Mouse (Mus musculus) liver, postnatal 0 days (tissue): Measurements from ENCODE around the gene Ankrd44. TPM values are rescaled to one million over a fixed set of nuclear protein-coding genes. Genes with fewer than 3 reads are reported as not detected.
A peak's percentile ranks its signal among the peaks of the same experiment; 100 is the strongest.

ENCODE experiments used
- ATAC-seq: fragments of 200-750 bp; cut with Nextera tagmentation; 2 replicates; pipeline ENCODE4 v1.8.0; 2017; ENCODE audit warnings: mild to moderate bottlenecking, moderate library complexity
- DNase-seq: peaks from one replicate; pipeline ENCODE4 v3.0.0-alpha.2; 2016
- H3K27ac ChIP-seq: fragments of 300-500 bp; sonication (generic); 2 replicates; pipeline ENCODE4 v1.5.1; 2014; ENCODE audit warnings: antibody characterized with exemption, moderate library complexity, mild to moderate bottlenecking, low read depth
- H3K27me3 ChIP-seq: fragments of 300-500 bp; sonication (generic); 2 replicates; pipeline ENCODE4 v1.6.1; 2014; ENCODE audit warnings: low read length, control low read depth, mixed read lengths; ENCODE audit not compliant: insufficient read depth
- H3K36me3 ChIP-seq: fragments of 300-500 bp; sonication (generic); replicated peaks from 2 replicates; pipeline ENCODE4 v1.6.1; 2014; ENCODE audit warnings: mild to moderate bottlenecking, control low read depth, low read length, moderate library complexity, mixed read lengths; ENCODE audit not compliant: insufficient read depth
- H3K4me1 ChIP-seq: fragments of 300-500 bp; sonication (generic); 2 replicates; pipeline ENCODE4 v1.6.1; 2014; ENCODE audit warnings: antibody characterized with exemption, mild to moderate bottlenecking, control low read depth; ENCODE audit not compliant: insufficient read depth
- H3K4me2 ChIP-seq: fragments of 300-500 bp; sonication (generic); 2 replicates; pipeline ENCODE4 v1.6.1; 2014; ENCODE audit warnings: low read depth, mild to moderate bottlenecking, low read length, moderate library complexity, mixed read lengths
- H3K4me3 ChIP-seq: fragments of 300-500 bp; sonication (generic); 2 replicates; pipeline ENCODE4 v1.5.1; 2014; ENCODE audit warnings: low read depth, low read length
- H3K9ac ChIP-seq: fragments of 300-500 bp; sonication (generic); replicated peaks from 2 replicates; pipeline ENCODE4 v1.6.1; 2014; ENCODE audit warnings: mild to moderate bottlenecking, moderate library complexity
- H3K9me3 ChIP-seq: fragments of 300-500 bp; sonication (generic); 2 replicates; pipeline ENCODE4 v1.6.1; 2016; ENCODE audit warnings: mild to moderate bottlenecking, control low read depth, low read length, mixed read lengths
- CTCF ChIP-seq: sonication (generic); IDR thresholded peaks from 2 replicates; pipeline ENCODE4 v1.5.1; 2016; ENCODE audit warnings: antibody characterized with exemption, low read depth
- EP300 ChIP-seq: IDR thresholded peaks from 2 replicates; pipeline ENCODE4 v1.6.1; 2016; ENCODE audit warnings: antibody characterized with exemption, low read depth, mild to moderate bottlenecking
- WGBS: fragments of 180-500 bp; shearing (Covaris S2); extraction: QIAGEN DNeasy Blood & Tissue Kit; methylation state at CpG from one replicate; pipeline ENCODE4 v1.1.7; 2014; ENCODE audit not compliant: insufficient replicate concordance; 5-methylcytosine and 5-hydroxymethylcytosine counted together
- polyA plus RNA-seq: library from polyadenylated mRNA; unstranded; fragments of >200 nt; fragmentation: Nextera tagmentation; extraction: Ambion mirVana; gene quantifications from 2 replicates; pipeline ENCODE4 v1.2.1, GENCODE M21; 2015

Gene Ankrd44
- polyA plus RNA-seq, 1 experiment from 2014 or later: 4.7 TPM

DNA sequence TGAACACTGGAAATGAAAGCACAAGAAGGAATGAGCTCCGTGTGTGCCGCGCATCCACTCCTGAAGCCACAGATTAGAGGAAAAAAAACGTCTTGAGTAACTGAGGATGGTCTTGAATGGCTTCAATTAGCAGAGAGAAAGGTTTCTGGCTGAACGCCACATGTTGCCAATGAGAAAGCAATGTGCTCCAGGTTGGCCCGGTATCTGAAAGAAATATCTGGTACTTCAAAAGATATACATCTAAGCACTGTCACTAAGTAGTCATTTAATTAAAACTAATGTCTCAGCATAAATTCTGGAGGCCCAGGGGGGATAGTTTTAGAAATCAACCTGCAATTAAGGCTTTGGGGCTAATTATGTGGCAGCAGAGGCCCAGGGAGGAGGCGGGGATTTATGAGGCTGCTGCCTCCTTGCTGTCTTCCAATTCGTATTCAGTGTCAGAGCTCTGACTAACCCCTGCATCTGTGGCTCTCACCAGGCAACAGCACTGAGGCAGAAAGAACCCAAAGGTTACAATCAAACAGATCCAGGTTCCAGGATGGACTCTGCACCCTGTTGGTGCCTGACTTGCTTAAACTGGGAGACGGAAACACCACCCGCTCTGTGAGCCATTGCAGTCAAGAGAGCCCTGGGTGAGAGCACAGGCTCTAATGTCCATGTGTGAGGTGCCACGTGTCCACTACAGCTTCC lies 72.7 kb downstream of the Ankrd44 start:
- Histone ChIP-seq H3K27ac (no peak overlapping the region), H3K4me1 (peaks cover 9% of the 10 kb centered on the region), H3K4me3 (no peak overlapping the region), H3K9ac (no peak overlapping the region), H3K36me3 (no peaks in the 10 kb centered on the region), H3K27me3 (no peaks in the 10 kb centered on the region), H3K9me3 (no peaks in the 10 kb centered on the region), H3K4me2 (no peak overlapping the region)
- ATAC-seq: peak; percentile 73
- no peak for DNase-seq
- TF ChIP-seq EP300 (no peak), CTCF (no peak)
- WGBS: 78% methylated on average over 11 of the region's 11 CpGs

DNA sequence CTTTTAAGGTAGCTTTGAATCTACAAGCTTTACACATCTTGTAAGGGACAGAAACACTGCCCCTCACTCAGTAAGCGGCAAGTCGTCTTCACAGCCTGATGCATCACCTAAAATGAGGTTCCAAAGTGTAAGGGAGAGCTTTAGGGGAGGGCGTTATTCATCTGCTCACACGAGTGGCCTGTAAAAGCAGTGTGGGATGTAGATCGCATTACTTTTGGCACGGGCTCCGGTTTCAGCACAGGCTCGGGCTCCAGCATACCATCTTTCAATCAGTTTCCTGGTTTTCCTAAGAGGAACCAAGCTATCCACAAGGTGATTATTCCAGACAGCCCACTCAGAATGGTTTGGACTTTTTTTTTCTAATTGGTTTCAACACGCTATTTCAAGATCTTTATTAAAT lies 74.6 kb downstream of the Ankrd44 start:
- TF ChIP-seq CTCF: no peak
- no peak for TF ChIP-seq EP300
- WGBS: 77% methylated on average over 9 of the region's 9 CpGs
- H3K9me3 ChIP-seq: no peaks in the 10 kb centered on the region
- no peak overlapping the region for H3K27ac ChIP-seq
- no peaks in the 10 kb centered on the region for H3K36me3 ChIP-seq
- no peak overlapping the region for H3K4me2 ChIP-seq
- DNase-seq (no peak), ATAC-seq (no peak)
- no peak overlapping the region for H3K9ac ChIP-seq
- H3K4me1 ChIP-seq: peaks cover 9% of the 10 kb centered on the region
- H3K27me3 ChIP-seq: no peaks in the 10 kb centered on the region
- no peak overlapping the region for H3K4me3 ChIP-seq

- Histone ChIP-seq H3K36me3 (no peaks in the 10 kb centered on the region), H3K27ac (0 out of 2 replicates have a peak overlapping the region, but pooled peaks have one; percentile 11), H3K9me3 (no peaks in the 10 kb centered on the region), H3K27me3 (no peaks in the 10 kb centered on the region), H3K4me1 (peaks cover 9% of the 10 kb centered on the region), H3K4me3 (no peak overlapping the region), H3K4me2 (no peak overlapping the region), H3K9ac (no peak overlapping the region)
- no peak for TF ChIP-seq EP300
- 60% methylated on average over 8 of the region's 8 CpGs for WGBS
- ATAC-seq: peak; percentile 80
- DNase-seq: peak; percentile 27
Observed at GRCm38 (mm10) chr1:54850077-54850476, 76.1 kb downstream of the Ankrd44 start.

- Histone ChIP-seq H3K9ac (no peak overlapping the region), H3K36me3 (no peaks in the 10 kb centered on the region), H3K9me3 (no peaks in the 10 kb centered on the region), H3K27me3 (no peaks in the 10 kb centered on the region), H3K4me3 (no peak overlapping the region), H3K27ac (no peak overlapping the region), H3K4me1 (peaks cover 12% of the 10 kb centered on the region), H3K4me2 (no peak overlapping the region)
- ATAC-seq (no peak), DNase-seq (no peak)
- TF ChIP-seq EP300: no peak
- no peak for TF ChIP-seq CTCF
- WGBS: 70% methylated on average over 1 of the region's 1 CpGs
Observed at GRCm38 (mm10) chr1:54847238-54847637, 78.9 kb downstream of the Ankrd44 start.

GRCm38 (mm10) chr1:54846346-54847000 lies 79.7 kb downstream of the Ankrd44 start:
- Histone ChIP-seq H3K4me1 (peaks cover 14% of the 10 kb centered on the region), H3K27ac (no peak overlapping the region), H3K4me3 (no peak overlapping the region), H3K9me3 (no peaks in the 10 kb centered on the region), H3K9ac (no peak overlapping the region), H3K36me3 (no peaks in the 10 kb centered on the region), H3K27me3 (no peaks in the 10 kb centered on the region), H3K4me2 (no peak overlapping the region)
- WGBS: 57% methylated on average over 5 of the region's 5 CpGs
- ATAC-seq: no peak
- DNase-seq: no peak
- TF ChIP-seq EP300 (no peak), CTCF (no peak)

DNA sequence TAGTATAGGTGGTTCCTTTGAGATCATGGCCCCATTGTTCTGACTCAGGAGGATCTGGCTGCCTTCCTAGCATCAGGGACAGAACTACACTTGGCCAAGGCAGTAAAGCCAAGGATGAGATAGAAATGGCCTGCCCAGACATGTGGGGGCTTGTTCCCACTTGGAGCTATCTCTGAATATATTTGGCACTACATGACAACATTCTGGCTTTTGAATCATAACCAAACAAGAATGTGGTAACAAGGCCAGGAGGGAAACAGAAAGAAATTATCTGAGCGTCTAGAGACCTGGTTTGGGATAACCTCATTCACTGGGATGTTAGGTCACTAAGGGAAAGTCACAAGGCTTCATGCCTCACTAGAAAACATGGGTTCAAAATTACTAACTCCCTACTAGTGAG lies 81.8 kb downstream of the Ankrd44 start:
- Histone ChIP-seq H3K4me1 (peaks cover 15% of the 10 kb centered on the region), H3K27ac (no peak overlapping the region), H3K36me3 (no peaks in the 10 kb centered on the region), H3K27me3 (no peaks in the 10 kb centered on the region), H3K4me3 (no peak overlapping the region), H3K4me2 (no peak overlapping the region), H3K9me3 (no peaks in the 10 kb centered on the region), H3K9ac (no peak overlapping the region)
- DNase-seq (no peak), ATAC-seq (no peak)
- no peak for TF ChIP-seq CTCF
- no peak for TF ChIP-seq EP300
- 70% methylated on average over 1 of the region's 1 CpGs for WGBS
